Mouse (Mus musculus) liver, embryonic 15.5 days (tissue): ENCODE results near the gene Eps15l1. TPM values are rescaled to one million over a fixed set of nuclear protein-coding genes. Genes with fewer than 3 reads are reported as not detected.

Source experiments
- ATAC-seq: fragments of 200-750 bp; cut with Nextera tagmentation; 2 replicates; pipeline ENCODE4 v1.8.0; 2017; ENCODE audit warnings: moderate number of reproducible peaks, mild to moderate bottlenecking, moderate library complexity; ENCODE audit not compliant: insufficient read depth
- H3K27ac ChIP-seq: fragments of 300-500 bp; sonication (generic); replicated peaks from 2 replicates; pipeline ENCODE4 v1.5.1; 2015; ENCODE audit warnings: mild to moderate bottlenecking, inconsistent platforms
- H3K27me3 ChIP-seq: fragments of 300-500 bp; sonication (generic); 2 replicates; pipeline ENCODE4 v1.6.1; 2015; ENCODE audit warnings: mild to moderate bottlenecking, inconsistent platforms
- H3K36me3 ChIP-seq: fragments of 300-500 bp; sonication (generic); replicated peaks from 2 replicates; pipeline ENCODE4 v1.6.1; 2015; ENCODE audit warnings: moderate library complexity, mild to moderate bottlenecking, inconsistent platforms
- H3K4me1 ChIP-seq: fragments of 300-500 bp; sonication (generic); replicated peaks from 2 replicates; pipeline ENCODE4 v1.6.1; 2015; ENCODE audit warnings: inconsistent platforms
- H3K4me2 ChIP-seq: fragments of 300-500 bp; sonication (generic); 2 replicates; pipeline ENCODE4 v1.6.1; 2015; ENCODE audit warnings: moderate library complexity, mild to moderate bottlenecking, inconsistent platforms
- H3K4me3 ChIP-seq: fragments of 300-500 bp; sonication (generic); replicated peaks from 2 replicates; pipeline ENCODE4 v1.5.1; 2015; ENCODE audit warnings: mild to moderate bottlenecking, inconsistent platforms
- H3K9ac ChIP-seq: fragments of 300-500 bp; sonication (generic); 2 replicates; pipeline ENCODE4 v1.6.1; 2015; ENCODE audit warnings: moderate library complexity, mild to moderate bottlenecking, inconsistent platforms
- H3K9me3 ChIP-seq: fragments of 300-500 bp; sonication (generic); replicated peaks from 2 replicates; pipeline ENCODE4 v1.6.1; 2016; ENCODE audit warnings: inconsistent platforms
- WGBS: fragments of 180-500 bp; shearing (Covaris S2); methylation state at CpG from one replicate; pipeline ENCODE4 v1.1.7; 2015; ENCODE audit warnings: mixed read lengths; ENCODE audit not compliant: insufficient replicate concordance; 5-methylcytosine and 5-hydroxymethylcytosine counted together
- polyA plus RNA-seq: library from polyadenylated mRNA; unstranded; fragments of >200 nt; fragmentation: Nextera tagmentation; extraction: Ambion mirVana; gene quantifications from 2 replicates; pipeline ENCODE4 v1.2.1, GENCODE M21; 2015

The Eps15l1 gene
- polyA plus RNA-seq, 1 experiment from 2014 or later = 19.4 TPM

DNA sequence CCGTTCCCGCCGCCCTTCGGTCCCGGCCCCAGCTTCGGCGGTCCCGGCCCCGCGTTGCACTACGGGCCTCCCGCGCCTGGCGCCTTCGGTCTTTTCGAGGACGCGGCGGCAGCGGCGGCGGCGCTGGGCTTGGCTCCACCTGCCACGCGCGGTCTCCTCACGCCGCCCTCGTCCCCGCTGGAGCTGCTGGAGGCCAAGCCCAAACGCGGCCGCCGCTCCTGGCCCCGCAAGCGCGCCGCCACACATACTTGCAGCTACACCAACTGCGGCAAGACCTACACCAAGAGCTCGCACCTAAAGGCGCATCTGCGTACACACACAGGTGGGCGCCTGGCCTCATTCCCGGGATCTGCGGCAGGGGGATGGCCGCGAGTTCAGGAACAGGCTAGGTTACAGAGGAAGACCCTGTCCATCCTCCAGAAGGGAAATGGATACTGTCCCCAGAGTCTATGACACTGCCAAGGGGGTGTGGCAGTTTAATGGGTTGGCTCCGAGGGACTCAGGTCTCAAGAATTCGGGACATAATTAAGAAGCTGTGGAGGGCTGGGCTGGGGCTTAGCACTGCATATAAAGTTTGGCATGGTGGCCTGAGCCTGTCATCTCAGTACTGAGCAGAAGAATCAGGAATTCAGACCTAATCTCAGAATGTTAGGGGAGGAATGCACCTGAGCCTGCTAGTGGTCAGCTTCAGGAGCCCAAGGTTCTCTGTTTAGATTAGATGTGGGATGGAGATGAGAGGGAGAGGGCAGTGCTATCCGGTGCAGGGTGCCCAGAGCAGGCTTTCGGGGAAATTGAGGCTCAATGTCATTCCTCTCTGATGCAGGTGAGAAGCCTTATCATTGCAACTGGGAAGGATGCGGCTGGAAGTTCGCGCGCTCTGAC is 101.1 kb downstream of the Eps15l1 start:
- WGBS = 10% methylated on average over 55 of the region's 55 CpGs
- Histone ChIP-seq H3K4me3 (peak overlapping the region; percentile 62), H3K36me3 (no peaks in the 10 kb centered on the region), H3K27me3 (peaks cover 59% of the 10 kb centered on the region), H3K4me1 (peaks cover 57% of the 10 kb centered on the region), H3K4me2 (peak overlapping the region; percentile 81), H3K9me3 (no peaks in the 10 kb centered on the region), H3K27ac (no peak overlapping the region), H3K9ac (peak overlapping the region; percentile 42)
- ATAC-seq = no peak

DNA sequence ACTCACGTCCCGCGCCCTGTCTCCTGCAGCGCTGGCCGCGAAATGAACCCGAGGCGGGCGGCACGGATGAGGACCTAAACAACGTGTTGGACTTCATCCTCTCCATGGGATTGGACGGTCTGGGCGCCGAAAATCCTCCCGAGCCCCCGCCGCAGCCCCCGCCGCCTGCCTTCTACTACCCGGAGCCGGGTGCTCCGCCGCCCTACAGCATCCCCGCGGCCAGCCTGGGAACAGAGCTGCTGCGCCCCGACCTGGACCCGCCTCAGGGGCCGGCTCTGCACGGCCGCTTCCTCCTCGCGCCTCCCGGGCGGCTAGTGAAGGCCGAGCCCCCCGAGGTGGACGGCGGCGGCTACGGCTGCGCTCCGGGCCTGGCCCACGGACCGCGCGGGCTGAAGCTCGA is 101.9 kb downstream of the Eps15l1 start:
- H3K27ac ChIP-seq = no peak overlapping the region
- no peaks in the 10 kb centered on the region for H3K36me3 ChIP-seq
- peaks cover 59% of the 10 kb centered on the region for H3K27me3 ChIP-seq
- H3K9ac ChIP-seq = peak overlapping the region; percentile 42
- under 1% methylated on average over 46 of the region's 48 CpGs for WGBS
- H3K4me2 ChIP-seq = peak overlapping the region; percentile 81
- ATAC-seq = peak; percentile 2; the same call in 1 of the 2 replicates
- H3K9me3 ChIP-seq = no peaks in the 10 kb centered on the region
- H3K4me1 ChIP-seq = peaks cover 57% of the 10 kb centered on the region
- peak overlapping the region; percentile 62 for H3K4me3 ChIP-seq

- peak; percentile 90 for ATAC-seq
- H3K27ac ChIP-seq = no peak within 1 kb of the TSS
- WGBS = 0% methylated on average over 46 of the region's 46 CpGs
These were observed 102.4 kb downstream of the Eps15l1 start, which contains the start of gene Klf2 for GRCm38 (mm10) chr8:72318801-72319322. Klf2 (plus strand) TSS chr8:72319033.

GRCm38 (mm10) chr8:72317741-72318301 is 103.4 kb downstream of the Eps15l1 start:
- WGBS = 26% methylated on average over 5 of the region's 5 CpGs
- Histone ChIP-seq H3K9me3 (no peaks in the 10 kb centered on the region), H3K27me3 (peaks cover 53% of the 10 kb centered on the region), H3K36me3 (no peaks in the 10 kb centered on the region), H3K4me1 (peaks cover 59% of the 10 kb centered on the region), H3K4me2 (no peak overlapping the region), H3K4me3 (no peak overlapping the region), H3K27ac (no peak overlapping the region), H3K9ac (no peak overlapping the region)
- no peak for ATAC-seq

More at GRCm38 (mm10) chr8:72318801-72319322, 102.4 kb downstream of the Eps15l1 start, which contains the start of gene Klf2:
- H3K9ac ChIP-seq = peak within 1 kb of the TSS; percentile 46
- no peaks in the 10 kb centered on the region for H3K36me3 ChIP-seq
- peaks cover 59% of the 10 kb centered on the region for H3K27me3 ChIP-seq
- H3K4me2 ChIP-seq = peak within 1 kb of the TSS; percentile 81
- peak within 1 kb of the TSS; percentile 62 for H3K4me3 ChIP-seq
- H3K9me3 ChIP-seq = no peaks in the 10 kb centered on the region
- H3K4me1 ChIP-seq = peaks cover 57% of the 10 kb centered on the region

DNA sequence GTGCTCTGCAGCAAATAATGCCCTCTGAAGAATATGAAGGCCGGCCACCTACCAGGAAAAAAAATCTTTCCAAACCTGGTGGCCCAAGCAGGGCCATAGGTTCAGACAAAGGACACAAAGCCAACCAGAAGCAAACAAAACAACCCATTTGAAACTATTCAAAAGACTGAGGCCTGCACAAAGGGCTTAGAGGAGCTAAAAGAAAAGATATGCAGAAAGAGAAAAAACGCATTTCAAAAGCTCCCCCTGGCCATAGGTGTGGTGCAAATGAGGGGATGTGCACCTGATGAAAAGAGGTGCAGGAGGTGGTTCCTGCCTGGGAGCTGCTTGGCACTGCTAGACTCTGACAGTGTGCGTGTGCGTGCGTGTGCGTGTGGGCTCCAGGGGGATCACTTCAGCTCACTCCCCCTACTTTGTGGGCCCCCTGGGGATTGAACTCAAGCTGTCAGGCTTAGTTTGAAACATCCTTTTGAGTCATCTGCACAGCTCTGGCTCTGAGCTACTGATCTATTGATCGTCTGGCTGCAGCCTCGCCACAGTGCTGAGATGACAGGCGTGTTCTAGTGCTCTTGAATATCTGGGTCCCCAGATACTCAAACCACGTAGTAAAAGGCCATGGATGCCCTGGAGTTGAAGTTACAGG is 105.1 kb downstream of the Eps15l1 start:
- H3K27me3 ChIP-seq = peaks cover 37% of the 10 kb centered on the region
- no peak overlapping the region for H3K27ac ChIP-seq
- no peaks in the 10 kb centered on the region for H3K36me3 ChIP-seq
- H3K9ac ChIP-seq = no peak overlapping the region
- ATAC-seq = no peak
- WGBS = 57% methylated on average over 10 of the region's 10 CpGs
- no peaks in the 10 kb centered on the region for H3K9me3 ChIP-seq
- no peak overlapping the region for H3K4me2 ChIP-seq
- peaks cover 50% of the 10 kb centered on the region for H3K4me1 ChIP-seq
- H3K4me3 ChIP-seq = no peak overlapping the region

GRCm38 (mm10) chr8:72312926-72313518 is 108.2 kb downstream of the Eps15l1 start:
- Histone ChIP-seq H3K36me3 (no peaks in the 10 kb centered on the region), H3K27me3 (peaks cover 8% of the 10 kb centered on the region; the same call in 1 of the 2 replicates), H3K9me3 (no peaks in the 10 kb centered on the region), H3K27ac (no peak overlapping the region), H3K4me1 (peaks cover 29% of the 10 kb centered on the region), H3K4me2 (no peak overlapping the region), H3K4me3 (no peak overlapping the region), H3K9ac (no peak overlapping the region)
- ATAC-seq = no peak
- 25% methylated on average over 3 of the region's 3 CpGs for WGBS

DNA sequence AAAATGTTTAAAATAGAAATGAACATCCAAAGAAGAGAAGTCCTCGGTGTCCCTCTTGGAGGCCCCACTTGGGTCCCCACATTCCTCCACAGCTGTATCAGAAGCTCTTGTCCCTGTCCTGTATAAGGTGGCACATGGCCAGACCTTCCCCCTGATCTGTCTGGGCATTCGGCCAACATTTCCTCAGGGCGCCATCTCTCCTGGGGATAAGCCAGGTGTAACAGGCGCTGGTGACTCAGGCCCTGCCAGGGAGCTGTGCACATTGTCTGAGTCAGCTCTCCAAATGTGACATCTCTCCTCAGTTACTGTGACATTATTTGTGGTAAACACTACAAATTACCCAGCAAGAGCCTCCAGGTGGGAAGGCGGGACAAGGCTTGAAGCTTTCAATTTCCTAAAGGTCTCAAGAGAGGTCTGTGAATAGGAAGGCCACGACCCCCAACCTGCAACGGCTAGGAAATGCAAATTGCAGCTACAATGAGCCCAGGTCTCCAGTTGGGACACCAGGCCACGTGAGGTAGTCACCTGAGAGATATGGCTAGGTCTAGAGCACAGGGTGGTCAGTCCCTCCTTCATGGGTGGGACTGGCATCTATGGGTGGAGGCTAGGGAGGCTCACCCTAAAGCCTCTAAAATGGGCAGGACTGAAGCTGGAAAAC is 110.3 kb downstream of the Eps15l1 start:
- H3K36me3 ChIP-seq = no peaks in the 10 kb centered on the region
- no peaks in the 10 kb centered on the region for H3K9me3 ChIP-seq
- WGBS = 56% methylated on average over 8 of the region's 8 CpGs
- H3K27ac ChIP-seq = peak overlapping the region; percentile 24; the same call in 1 of the 2 replicates
- ATAC-seq = peak; percentile 66
- H3K27me3 ChIP-seq = no peaks in the 10 kb centered on the region
- peaks cover 12% of the 10 kb centered on the region for H3K4me1 ChIP-seq
- no peak overlapping the region for H3K4me2 ChIP-seq
- no peak overlapping the region for H3K9ac ChIP-seq
- no peak overlapping the region for H3K4me3 ChIP-seq

DNA sequence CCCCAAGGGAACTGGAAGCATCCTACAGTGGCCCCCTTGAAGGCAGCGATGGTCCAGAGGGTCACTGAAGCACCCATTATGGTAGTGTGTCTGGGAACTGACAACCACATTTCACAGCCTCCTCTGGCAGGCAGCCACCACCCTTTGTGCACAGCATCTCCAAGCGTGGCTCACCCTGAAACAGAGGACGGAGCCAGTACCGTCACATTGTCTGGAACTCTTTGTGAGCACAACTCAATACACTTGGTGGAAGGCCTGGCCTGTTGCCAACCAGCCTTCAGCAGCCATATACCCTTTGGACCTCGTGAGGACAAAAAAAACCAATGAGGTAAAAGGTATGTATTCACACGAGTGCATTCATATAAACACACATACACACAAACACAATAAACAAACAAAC is 113.0 kb downstream of the Eps15l1 start:
- 57% methylated on average over 6 of the region's 6 CpGs for WGBS
- no peak; the same call in 1 of the 2 replicates for ATAC-seq

DNA sequence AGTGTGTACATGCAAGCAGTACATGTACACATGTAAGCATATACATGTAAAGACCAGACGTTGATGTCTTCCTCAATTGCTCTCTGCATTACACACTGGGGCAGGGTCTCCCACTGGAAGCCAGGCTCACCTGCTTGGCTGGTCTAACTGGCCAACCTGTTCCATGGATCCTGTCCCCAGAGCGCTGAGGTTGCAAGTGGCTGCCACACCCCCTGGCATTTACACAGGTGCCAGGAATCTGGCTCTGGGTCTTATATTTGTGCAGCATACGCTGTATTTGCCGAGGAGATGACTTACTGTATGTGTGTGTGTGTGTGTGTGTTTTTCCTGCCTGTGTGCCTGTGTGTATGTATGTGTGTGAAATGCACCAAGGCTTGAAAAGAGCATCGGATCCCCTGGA is 114.3 kb downstream of the Eps15l1 start:
- Histone ChIP-seq H3K36me3 (no peaks in the 10 kb centered on the region), H3K9ac (no peak overlapping the region), H3K9me3 (no peaks in the 10 kb centered on the region), H3K4me3 (no peak overlapping the region), H3K4me1 (peaks cover 10% of the 10 kb centered on the region), H3K27ac (no peak overlapping the region), H3K4me2 (no peak overlapping the region), H3K27me3 (no peaks in the 10 kb centered on the region)
- WGBS = 70% methylated on average over 5 of the region's 5 CpGs
- no peak for ATAC-seq

More for the DNA sequence above, 113.0 kb downstream of the Eps15l1 start:
- Histone ChIP-seq H3K4me1 (peaks cover 12% of the 10 kb centered on the region), H3K4me3 (no peak overlapping the region), H3K27me3 (no peaks in the 10 kb centered on the region), H3K9me3 (no peaks in the 10 kb centered on the region), H3K4me2 (no peak overlapping the region), H3K27ac (no peak overlapping the region), H3K36me3 (no peaks in the 10 kb centered on the region), H3K9ac (no peak overlapping the region)

DNA sequence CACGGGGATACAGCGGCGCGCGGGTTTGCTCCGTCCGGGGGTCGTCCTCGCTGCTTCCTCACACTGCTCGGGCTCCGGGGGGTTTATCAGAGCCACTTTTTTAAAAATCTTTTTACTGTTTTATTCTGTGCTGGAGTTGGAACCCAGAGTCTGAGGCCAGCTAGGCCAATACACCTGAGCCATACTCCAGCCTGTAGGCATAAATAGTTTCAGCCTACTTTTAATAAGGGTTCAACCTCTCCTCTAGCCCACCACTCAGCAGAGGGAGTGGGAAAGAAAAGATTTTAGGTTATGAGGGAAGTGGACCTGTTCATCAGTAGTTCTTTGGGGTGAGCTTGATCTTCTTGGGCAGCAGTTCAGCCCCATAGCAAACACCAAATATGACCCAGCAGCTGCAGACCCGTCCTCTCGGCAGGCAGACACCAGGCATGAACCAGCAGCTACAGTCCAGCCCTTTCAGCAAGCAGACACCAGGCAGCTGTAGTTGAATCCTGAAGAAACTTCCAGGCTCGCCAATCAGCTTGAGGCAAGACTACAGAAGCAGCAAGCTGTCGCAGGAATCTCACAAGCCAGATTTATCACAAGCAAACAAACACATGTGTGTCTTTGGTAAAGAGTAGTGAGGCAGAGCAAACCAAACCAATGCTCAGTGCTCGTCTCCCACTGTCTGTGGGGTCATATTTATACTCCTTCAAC is 115.9 kb downstream of the Eps15l1 start, which contains the start of gene Gm10282:
TSS of gene Gm10282 (minus strand) at position 51 of the 696 bp plus-strand sequence.
- Histone ChIP-seq H3K36me3 (no peaks in the 10 kb centered on the region), H3K4me2 (no peak within 1 kb of the TSS), H3K9ac (no peak within 1 kb of the TSS), H3K4me3 (no peak within 1 kb of the TSS), H3K4me1 (peaks cover 7% of the 10 kb centered on the region; the same call in 1 of the 2 replicates), H3K9me3 (no peaks in the 10 kb centered on the region), H3K27me3 (no peaks in the 10 kb centered on the region), H3K27ac (no peak within 1 kb of the TSS)
- 72% methylated on average over 16 of the region's 16 CpGs for WGBS
- ATAC-seq = no peak
